Mouse (Mus musculus) stomach, postnatal 0 days (tissue): ENCODE data around the gene Gramd2.

Source experiments
- CTCF ChIP-seq: IDR thresholded peaks from 2 replicates; pipeline ENCODE4 v1.5.1; 2016; ENCODE audit warnings: antibody characterized with exemption, low read depth, mild to moderate bottlenecking, moderate library complexity
- EP300 ChIP-seq: optimal IDR thresholded peaks from 2 replicates; pipeline ENCODE3; 2016; ENCODE audit warnings: antibody characterized with exemption

GRCm38 (mm10) chr9:59656635-59657617, 23.0 kb upstream of the Gramd2 start:
- peak; percentile 64 for TF ChIP-seq CTCF
- TF ChIP-seq EP300 = no peak
